Mouse (Mus musculus): ENCODE measurements around the gene Gm281. TPM values are rescaled to one million over a fixed set of nuclear protein-coding genes. Genes with fewer than 3 reads are reported as not detected.
"Not testable (repeated sequence)": the region's sequence is repeated elsewhere in the genome, so short reads cannot be mapped to it uniquely, and the experiment has no call there.

Gm281 gene
- not detected for total RNA-seq (2022)

GRCm38 (mm10) chr14:13914387-13915082 lies at the start of gene Gm281:
TSS of gene Gm281 (minus strand) at chr14:13914478.
- no peak for DNase-seq (ENCODE audit: low spot score)

DNA sequence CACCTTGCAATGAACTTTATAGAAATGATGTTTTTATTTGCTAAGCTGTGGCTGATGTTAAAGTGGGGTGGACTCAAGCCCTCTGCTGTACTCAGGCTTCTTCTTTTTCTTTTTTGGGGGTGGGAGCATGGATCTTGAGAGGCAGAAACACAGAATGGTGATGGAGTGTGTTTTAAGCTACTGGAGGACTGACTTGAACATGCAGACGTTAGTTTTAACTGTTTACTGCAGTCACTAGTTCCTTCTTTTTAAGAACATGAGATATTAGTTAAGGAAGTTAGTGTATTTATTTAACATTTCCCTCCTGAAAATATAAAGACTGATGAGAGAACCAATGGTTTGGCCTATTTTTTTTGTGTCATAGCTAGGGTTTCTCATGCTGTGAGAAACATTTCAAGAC lies 49.2 kb upstream of the Gm281 start:
- DNase-seq (ENCODE audit: low spot score) = no peak

DNA sequence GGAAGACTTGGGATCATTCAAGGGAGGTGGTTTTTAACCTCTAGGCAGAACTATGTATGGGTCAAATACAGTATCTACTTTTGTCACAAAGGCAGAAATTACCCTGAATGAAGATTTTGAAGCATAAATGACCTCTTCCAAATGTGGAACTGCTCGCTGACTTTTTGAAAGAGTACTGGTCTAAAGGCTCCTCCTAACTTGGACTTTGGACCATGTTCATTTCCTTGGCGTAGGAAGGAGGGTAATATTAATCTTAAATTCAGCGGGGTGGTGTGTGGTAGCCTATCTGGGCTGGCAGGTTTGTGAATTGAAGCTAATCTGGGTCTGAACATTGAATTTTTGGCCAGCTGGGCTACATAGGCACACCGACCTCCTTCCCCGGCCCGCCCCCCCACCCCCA lies 48.2 kb upstream of the Gm281 start:
- DNase-seq (ENCODE audit: low spot score) = no peak

- peak; percentile 20 for DNase-seq (ENCODE audit: low spot score)
Observed at GRCm38 (mm10) chr14:13961401-13962112, 47.3 kb upstream of the Gm281 start, which contains the start of the genes Atxn7 and Thoc7. TSS of gene Atxn7 (plus strand) at chr14:13961440. TSS of gene Thoc7 (minus strand) at chr14:13961852.

DNA sequence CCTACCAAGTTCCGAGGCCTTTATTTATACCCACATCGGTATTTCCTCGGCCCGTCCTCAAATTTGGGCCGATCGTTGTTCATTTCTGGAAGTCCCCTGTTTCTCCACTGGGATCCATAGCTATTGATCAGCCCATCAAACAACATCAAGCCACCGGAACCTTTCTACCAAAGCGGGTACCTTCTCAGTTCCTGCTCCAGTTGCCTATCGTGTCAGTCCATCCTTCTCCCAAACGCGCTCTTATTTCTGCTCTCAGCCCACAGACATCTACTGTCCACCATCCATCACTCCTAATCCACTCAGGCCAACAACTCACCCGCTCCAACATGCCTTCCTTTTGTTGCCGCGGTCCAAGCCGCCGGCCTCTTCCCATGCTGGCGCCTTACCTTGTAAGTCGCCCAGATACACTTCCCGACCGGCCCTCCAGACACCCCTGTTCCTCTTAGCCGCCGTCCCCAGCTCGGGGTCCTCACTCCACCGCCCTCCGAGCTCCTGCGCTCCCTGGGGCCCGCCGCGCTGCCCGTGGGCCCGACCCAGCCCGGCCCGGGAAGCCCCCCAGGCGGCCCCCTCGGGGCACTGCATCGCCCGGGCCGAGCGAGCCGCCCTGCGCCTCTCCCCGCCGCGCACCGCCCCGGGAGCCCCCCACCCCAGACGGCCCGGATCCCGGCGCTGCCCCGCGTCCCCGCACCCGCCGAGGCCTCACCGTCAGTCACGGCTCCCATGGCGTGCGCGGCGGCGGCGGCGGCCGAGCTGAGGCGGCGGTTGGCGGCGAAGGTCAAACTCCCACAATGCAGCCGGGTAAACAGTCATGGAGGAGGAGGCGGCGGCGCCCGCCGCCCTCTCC lies 46.4 kb upstream of the Gm281 start:
- DNase-seq (ENCODE audit: low spot score) = peak; percentile 26

DNA sequence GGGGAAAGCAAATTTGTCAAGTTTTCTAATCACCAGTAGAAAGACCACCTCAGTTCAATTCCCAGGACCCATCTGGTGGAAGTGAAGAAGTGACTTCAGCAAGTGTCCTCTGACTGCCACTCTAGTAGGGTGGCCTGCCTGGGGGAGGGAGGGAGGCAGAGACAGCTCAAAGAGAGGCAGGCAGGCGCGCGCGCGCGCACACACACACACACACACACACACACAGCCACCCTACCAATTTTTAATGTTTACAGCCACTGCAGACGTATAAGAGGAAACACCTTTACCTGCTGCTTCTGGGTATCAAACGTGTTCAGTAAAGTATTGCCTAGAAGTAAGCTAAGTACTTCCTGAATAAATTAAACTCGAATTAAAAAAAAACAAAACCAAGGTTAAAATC lies 45.8 kb upstream of the Gm281 start:
- DNase-seq (ENCODE audit: low spot score) = no peak

- DNase-seq (ENCODE audit: low spot score) = not testable (repeated sequence)
Observed at GRCm38 (mm10) chr14:13952151-13952550, 37.9 kb upstream of the Gm281 start.

- DNase-seq (ENCODE audit: low spot score) = no peak
Observed at GRCm38 (mm10) chr14:13950401-13950800, 36.1 kb upstream of the Gm281 start.

DNA sequence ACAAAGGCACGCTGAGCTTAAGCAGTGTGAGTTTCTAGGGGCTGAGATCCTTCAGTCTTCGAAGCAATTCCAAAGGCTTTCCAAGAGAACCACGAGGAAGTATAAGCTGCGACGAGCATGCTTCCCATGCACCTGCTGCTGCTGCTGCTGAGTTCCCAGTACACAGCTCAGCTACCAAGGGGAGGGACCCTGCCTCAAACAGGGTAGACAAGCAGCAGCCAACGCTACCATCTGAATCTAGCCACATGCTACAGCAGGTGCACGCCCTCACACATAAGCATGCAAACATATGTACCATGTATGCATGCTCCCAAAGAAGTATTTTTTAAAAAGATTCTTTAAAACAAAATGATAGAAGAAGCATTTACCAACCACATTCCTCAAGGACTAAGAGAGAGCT lies 34.1 kb upstream of the Gm281 start:
- no peak for DNase-seq (ENCODE audit: low spot score)

GRCm38 (mm10) chr14:13944686-13945085 lies 30.4 kb upstream of the Gm281 start:
- no peak for DNase-seq (ENCODE audit: low spot score)

GRCm38 (mm10) chr14:13934052-13934371 lies 19.7 kb upstream of the Gm281 start:
- no peak for DNase-seq (ENCODE audit: low spot score)

DNA sequence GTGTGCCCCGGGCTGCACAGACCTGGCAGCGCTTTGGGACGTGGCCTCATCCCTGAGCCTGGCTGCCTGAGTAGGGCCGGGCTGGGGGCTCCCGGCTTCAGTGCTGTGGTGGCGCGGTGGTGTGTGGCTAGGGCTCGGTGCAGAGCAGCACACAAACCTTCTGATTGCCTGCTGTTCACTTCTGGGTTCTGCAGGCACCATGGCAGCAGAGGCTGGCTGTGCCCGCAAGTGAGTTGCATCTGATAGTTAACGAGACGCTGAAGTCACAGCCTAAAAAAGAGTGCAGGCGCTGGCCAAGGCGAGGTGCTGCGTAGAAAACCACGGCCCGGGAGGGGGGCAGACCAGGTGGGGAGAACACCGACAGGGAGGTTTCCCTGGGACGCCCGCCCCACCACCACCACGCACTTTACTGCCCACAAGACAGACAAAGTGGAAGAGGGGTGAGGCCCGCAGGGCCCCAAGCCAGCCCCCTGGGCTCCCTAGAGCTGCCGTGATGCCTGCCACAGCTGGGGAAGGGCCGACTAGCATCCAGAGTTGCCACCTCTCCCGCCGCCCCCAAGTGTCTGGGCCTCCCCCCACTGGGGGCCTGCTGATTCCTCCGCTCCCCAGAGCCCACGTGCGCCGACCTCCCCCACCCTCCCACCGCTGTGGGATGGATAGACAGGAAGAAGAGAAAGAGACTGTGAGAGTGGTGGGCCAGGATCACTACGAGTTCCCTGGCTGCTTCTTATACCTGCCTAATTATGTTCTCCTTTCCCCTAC lies 19.2 kb upstream of the Gm281 start:
- DNase-seq (ENCODE audit: low spot score) = no peak

DNA sequence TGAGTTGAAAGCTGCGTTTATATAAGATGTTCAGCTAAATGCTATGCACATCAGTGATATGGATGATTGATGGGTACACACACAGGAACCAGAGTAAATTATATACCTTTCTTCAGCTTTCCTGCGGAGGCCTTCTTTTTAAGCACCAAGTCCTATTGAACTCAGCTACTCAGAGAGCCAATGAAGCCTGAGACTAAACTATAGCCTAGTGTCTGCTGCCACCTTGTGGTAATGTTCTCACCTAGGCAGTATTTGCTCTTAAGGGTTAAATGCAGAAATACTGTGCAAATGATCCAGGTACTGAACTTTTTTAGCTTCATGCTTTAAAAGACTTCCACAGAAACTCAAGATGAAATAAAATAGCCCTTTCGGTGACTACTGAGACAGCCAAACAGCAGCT lies 3.4 kb upstream of the Gm281 start:
- DNase-seq (ENCODE audit: low spot score) = peak; percentile 22

GRCm38 (mm10) chr14:13917208-13917607 lies 2.9 kb upstream of the Gm281 start:
- DNase-seq (ENCODE audit: low spot score) = no peak

GRCm38 (mm10) chr14:13915207-13915606 lies 929 bp upstream of the Gm281 start:
- DNase-seq (ENCODE audit: low spot score) = no peak

- no peak for DNase-seq (ENCODE audit: low spot score)
Observed at GRCm38 (mm10) chr14:13910148-13910547, 4.1 kb downstream of the Gm281 start.

DNA sequence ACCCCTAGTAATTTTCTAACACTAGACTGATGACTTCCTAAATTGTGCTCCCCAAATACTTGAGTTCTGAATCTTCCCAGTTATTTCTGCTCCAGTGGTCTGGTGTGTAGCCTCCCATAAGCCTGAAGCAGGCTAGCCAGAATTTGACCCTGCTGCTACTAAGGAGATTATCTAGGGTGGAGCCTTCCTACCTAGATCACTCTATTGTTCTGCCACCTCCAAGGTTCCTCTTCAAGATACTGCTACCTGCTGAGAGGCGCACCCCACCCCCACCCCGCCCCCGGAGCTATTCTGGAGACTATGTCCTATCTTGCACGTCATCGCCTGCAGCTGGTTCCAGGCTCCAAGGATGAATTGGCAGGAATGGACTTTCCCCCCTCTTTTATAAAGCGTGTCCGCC lies 7.1 kb downstream of the Gm281 start:
- DNase-seq (ENCODE audit: low spot score) = no peak

- DNase-seq (ENCODE audit: low spot score) = no peak
Observed at GRCm38 (mm10) chr14:13906461-13906860, 7.8 kb downstream of the Gm281 start.

DNA sequence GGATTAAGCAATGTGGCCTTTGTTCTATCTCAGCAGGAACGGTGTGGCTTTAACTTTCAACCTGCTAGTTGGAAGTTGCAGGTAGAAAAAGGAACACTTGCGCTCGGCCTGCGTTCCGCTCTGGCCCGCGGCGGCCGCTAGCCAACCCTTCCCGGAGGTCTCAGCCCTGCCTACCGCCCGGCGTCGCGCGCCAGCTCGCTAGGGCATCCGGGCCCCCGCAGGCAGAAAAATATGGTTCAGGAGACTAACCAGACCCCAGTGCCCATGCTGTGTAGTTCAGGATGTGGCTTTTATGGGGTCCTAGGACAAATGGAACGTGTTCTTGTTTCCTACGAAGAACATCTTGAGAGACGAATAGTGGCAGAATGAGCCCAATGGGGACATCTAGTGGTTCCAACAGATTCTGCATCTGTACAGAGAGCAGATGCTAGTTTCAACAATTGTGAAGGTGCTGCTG lies 12.6 kb downstream of the Gm281 start:
- DNase-seq (ENCODE audit: low spot score) = peak; percentile 22

GRCm38 (mm10) chr14:13895198-13895597 lies 19.1 kb downstream of the Gm281 start:
- DNase-seq (ENCODE audit: low spot score) = no peak

- no peak for DNase-seq (ENCODE audit: low spot score)
Observed at GRCm38 (mm10) chr14:13893748-13894147, 20.5 kb downstream of the Gm281 start.

GRCm38 (mm10) chr14:13861416-13861815 lies 52.9 kb downstream of the Gm281 start:
- DNase-seq (ENCODE audit: low spot score) = no peak

All from heart, adult 8-10 months (tissue).